Mouse (Mus musculus) small intestine, adult 2 months (tissue): ENCODE measurements around the gene Efna2.

Source experiments
- CTCF ChIP-seq: fragments of 200-500 bp; IDR thresholded peaks from 2 replicates; pipeline ENCODE4 v1.5.1; 2012; ENCODE audit warnings: low read depth, mild to moderate bottlenecking, control low read depth, inconsistent platforms, low read length, moderate library complexity, mixed read lengths; ENCODE audit not compliant: insufficient replicate concordance, insufficient read length; ENCODE audit errors: extremely low read depth
- POLR2A ChIP-seq: fragments of 200-500 bp; IDR thresholded peaks from 2 replicates; pipeline ENCODE4 v1.6.1; 2012; ENCODE audit warnings: low read depth, mild to moderate bottlenecking, control low read depth, inconsistent platforms, low read length, moderate library complexity

- TF ChIP-seq CTCF: no peak
- no peak for TF ChIP-seq POLR2A
These were observed 22.6 kb upstream of the Efna2 start for GRCm38 (mm10) chr10:80156752-80157053.
